Mouse (Mus musculus) mouse trophoblast stem cell (cell line): ENCODE data around the gene Anpep.
"Not testable (repeated sequence)": the region's sequence is repeated elsewhere in the genome, so short reads cannot be mapped to it uniquely, and the experiment has no call there.

ENCODE experiments used
- in situ Hi-C, 2 experiments: fragments of 300-500 bp; cut with MseI, MboI; formaldehyde crosslinking; loops; 2 replicates in 1 of 2; 3 replicates in 1 of 2; pipeline ENCODE4 v1.15.1; 2025

The Anpep gene

GRCm38 (mm10) chr7:79810611-79811506 is 50.0 kb downstream of the Anpep start, which contains the start of gene Mesp2:
TSS of gene Mesp2 (plus strand) at chr7:79810727.
- in situ Hi-C loops, result no loop called here

GRCm38 (mm10) chr7:79808561-79808960 is 52.3 kb downstream of the Anpep start:
- in situ Hi-C loops, result no loop called here

- in situ Hi-C loops, result no loop called here
These were observed 57.0 kb downstream of the Anpep start for GRCm38 (mm10) chr7:79803887-79804286.

GRCm38 (mm10) chr7:79802037-79802436 is 58.8 kb downstream of the Anpep start:
- in situ Hi-C loops, result no loop called here

GRCm38 (mm10) chr7:79801391-79801790 is 59.5 kb downstream of the Anpep start:
- in situ Hi-C loops, result no loop called here

- in situ Hi-C loops, result no loop called here
These were observed 60.5 kb downstream of the Anpep start for GRCm38 (mm10) chr7:79800336-79800735.

GRCm38 (mm10) chr7:79799506-79799905 is 61.4 kb downstream of the Anpep start:
- in situ Hi-C loops, result loop anchor here (5.0 kb wide), 1 partner anchor 113 kb away; no protein-coding TSS in a partner anchor

- in situ Hi-C loops, result loop anchor here (5.0 kb wide), 1 partner anchor 113 kb away; no protein-coding TSS in a partner anchor
These were observed 61.8 kb downstream of the Anpep start for GRCm38 (mm10) chr7:79799048-79799447.

- in situ Hi-C loops, result loop anchor here (5.0 kb wide), 1 partner anchor 114 kb away; no protein-coding TSS in a partner anchor
These were observed 62.3 kb downstream of the Anpep start for GRCm38 (mm10) chr7:79798606-79799005.

- in situ Hi-C loops, result no loop called here
These were observed 67.2 kb downstream of the Anpep start, which contains the start of gene Mesp1 for GRCm38 (mm10) chr7:79793688-79794087. TSS of gene Mesp1 (minus strand) at chr7:79793788.

- in situ Hi-C loops, result no loop called here
These were observed 68.0 kb downstream of the Anpep start for GRCm38 (mm10) chr7:79792635-79793421.

GRCm38 (mm10) chr7:79789812-79790211 is 71.0 kb downstream of the Anpep start:
- in situ Hi-C loops, result not testable (repeated sequence)

- in situ Hi-C loops, result no loop called here
These were observed 74.6 kb downstream of the Anpep start for GRCm38 (mm10) chr7:79786295-79786694.

- in situ Hi-C loops, result no loop called here
These were observed 78.4 kb downstream of the Anpep start for GRCm38 (mm10) chr7:79782516-79782855.

- in situ Hi-C loops, result no loop called here
These were observed 78.9 kb downstream of the Anpep start for GRCm38 (mm10) chr7:79781826-79782515.

- in situ Hi-C loops, result no loop called here
These were observed 79.9 kb downstream of the Anpep start for GRCm38 (mm10) chr7:79780647-79781626.
